Mouse (Mus musculus) CH12.LX (cell line): ENCODE results near the gene Gm20388. TPM values are rescaled to one million over a fixed set of nuclear protein-coding genes. Genes with fewer than 3 reads are reported as not detected.

ENCODE experiments used
- DNase-seq: peaks from one replicate; pipeline ENCODE4 v3.0.0-alpha.2; 2013; ENCODE audit errors: extremely low read depth
- H3K27ac ChIP-seq: 2 replicates; pipeline ENCODE4 v1.5.1; 2012; ENCODE audit warnings: low read depth, mild to moderate bottlenecking, control low read depth, moderate library complexity; ENCODE audit not compliant: insufficient read depth
- H3K27me3 ChIP-seq: replicated peaks from 2 replicates; pipeline ENCODE3; 2012; ENCODE audit warnings: inconsistent platforms
- H3K36me3 ChIP-seq, 2 experiments: replicated peaks in 1 of 2; 2 replicates each; pipeline versions ENCODE3 to v1.6.1; 2012; ENCODE audit warnings: inconsistent platforms in 1 of 2, low read length in 1 of 2, mild to moderate bottlenecking in 1 of 2, mixed read lengths in 1 of 2, moderate library complexity in 1 of 2; ENCODE audit not compliant: control insufficient read depth in 1 of 2, insufficient read depth in 1 of 2
- H3K4me1 ChIP-seq, 2 experiments: 2 replicates each; pipeline ENCODE4 v1.6.1; 2012; ENCODE audit warnings: inconsistent platforms in 1 of 2, moderate library complexity in 1 of 2; ENCODE audit not compliant: insufficient read depth in 2 of 2, control insufficient read depth in 1 of 2
- H3K4me2 ChIP-seq: 2 replicates; pipeline ENCODE4 v1.6.1; 2012; ENCODE audit warnings: low read depth, mild to moderate bottlenecking, control low read depth; ENCODE audit not compliant: poor library complexity, insufficient read depth, severe bottlenecking
- H3K4me3 ChIP-seq, 3 experiments: fragments of 150-350 bp in 1 of 3; sonication (generic) in 1 of 3; replicated peaks in 1 of 3; 2 replicates each; pipeline versions ENCODE3 to v1.5.1; 2011 to 2012; ENCODE audit warnings: low read depth in 2 of 3, low read length in 2 of 3, mild to moderate bottlenecking in 2 of 3, moderate library complexity in 2 of 3, control low read depth in 1 of 3, improper control_type of control experiment in 1 of 3, inconsistent platforms in 1 of 3, mixed read lengths in 1 of 3; ENCODE audit not compliant: poor library complexity in 1 of 3
- H3K79me2 ChIP-seq: replicated peaks from 2 replicates; pipeline ENCODE4 v1.6.1; 2012; ENCODE audit warnings: mild to moderate bottlenecking, moderate library complexity; ENCODE audit not compliant: control insufficient read depth, poor library complexity, insufficient read depth, severe bottlenecking; ENCODE audit errors: extremely low read depth
- H3K9ac ChIP-seq: 2 replicates; pipeline ENCODE4 v1.6.1; 2012; ENCODE audit warnings: low read depth, mild to moderate bottlenecking, control low read depth, moderate library complexity; ENCODE audit not compliant: insufficient read depth
- H3K9me3 ChIP-seq: replicated peaks from 2 replicates; pipeline ENCODE3; 2012; ENCODE audit warnings: low read length, inconsistent platforms, mixed read lengths
- CHD1 ChIP-seq: IDR thresholded peaks from 2 replicates; pipeline ENCODE4 v1.6.1; 2012; ENCODE audit warnings: low read depth, low read length, improper control_type of control experiment, inconsistent platforms
- CHD2 ChIP-seq: IDR thresholded peaks from 2 replicates; pipeline ENCODE4 v1.6.1; 2011; ENCODE audit warnings: low read length, improper control_type of control experiment
- CTCF ChIP-seq, 2 experiments: IDR thresholded peaks in 1 of 2; conservative IDR thresholded peaks in 1 of 2; 2 replicates each; pipeline ENCODE4 v1.5.1; 2011 to 2012; ENCODE audit warnings: low read depth in 2 of 2, low read length in 2 of 2, improper control_type of control experiment in 1 of 2, inconsistent platforms in 1 of 2, mild to moderate bottlenecking in 1 of 2, moderate library complexity in 1 of 2
- E2F4 ChIP-seq: IDR thresholded peaks from 2 replicates; pipeline ENCODE4 v1.6.1; 2011; ENCODE audit warnings: low read depth, low read length, improper control_type of control experiment; ENCODE audit not compliant: insufficient replicate concordance
- ELF1 ChIP-seq: IDR thresholded peaks from 2 replicates; pipeline ENCODE4 v1.6.1; 2014; ENCODE audit warnings: low read depth, mild to moderate bottlenecking, inconsistent platforms, low read length, improper control_type of control experiment
- ETS1 ChIP-seq: conservative IDR thresholded peaks from 2 replicates; pipeline ENCODE4 v1.6.1; 2012; ENCODE audit warnings: low read depth, mild to moderate bottlenecking, inconsistent platforms, low read length, improper control_type of control experiment, moderate library complexity
- GABPA ChIP-seq: IDR thresholded peaks from 2 replicates; pipeline ENCODE4 v1.6.1; 2012; ENCODE audit warnings: low read depth, low read length, improper control_type of control experiment, inconsistent platforms; ENCODE audit not compliant: insufficient replicate concordance
- JUND ChIP-seq: conservative IDR thresholded peaks from 2 replicates; pipeline ENCODE4 v1.6.1; 2011; ENCODE audit warnings: low read depth, low read length, improper control_type of control experiment
- KAT2A ChIP-seq: IDR thresholded peaks from 2 replicates; pipeline ENCODE4 v1.6.1; 2012; ENCODE audit warnings: low read length, improper control_type of control experiment, inconsistent platforms; ENCODE audit not compliant: insufficient replicate concordance
- MEF2A ChIP-seq: IDR thresholded peaks from 2 replicates; pipeline ENCODE4 v1.6.1; 2014; ENCODE audit warnings: low read depth, mild to moderate bottlenecking, inconsistent platforms, low read length, improper control_type of control experiment, borderline replicate concordance
- NELFE ChIP-seq: IDR thresholded peaks from 2 replicates; pipeline ENCODE4 v1.6.1; 2011; ENCODE audit warnings: low read depth, low read length, improper control_type of control experiment
- NRF1 ChIP-seq: IDR thresholded peaks from 2 replicates; pipeline ENCODE4 v1.6.1; 2014; ENCODE audit warnings: low read depth, mild to moderate bottlenecking, inconsistent platforms, low read length, improper control_type of control experiment, moderate library complexity
- PAX5 ChIP-seq: IDR thresholded peaks from 2 replicates; pipeline ENCODE4 v1.6.1; 2012; ENCODE audit warnings: low read length, inconsistent platforms, mixed read lengths
- POLR2A ChIP-seq: IDR thresholded peaks from 2 replicates; pipeline ENCODE4 v1.6.1; 2011; ENCODE audit warnings: low read depth, mild to moderate bottlenecking, improper control_type of control experiment, low read length
- POLR2AphosphoS2 ChIP-seq: IDR thresholded peaks from 2 replicates; pipeline ENCODE4 v1.6.1; 2011; ENCODE audit warnings: low read depth, low read length, improper control_type of control experiment
- SIN3A ChIP-seq: IDR thresholded peaks from 2 replicates; pipeline ENCODE4 v1.6.1; 2012; ENCODE audit warnings: low read length, improper control_type of control experiment, inconsistent platforms
- TCF12 ChIP-seq: IDR thresholded peaks from 2 replicates; pipeline ENCODE4 v1.6.1; 2014; ENCODE audit warnings: low read depth, mild to moderate bottlenecking, inconsistent platforms, low read length, improper control_type of control experiment
- UBTF ChIP-seq: IDR thresholded peaks from 2 replicates; pipeline ENCODE4 v1.6.1; 2012; ENCODE audit warnings: low read depth, mild to moderate bottlenecking, inconsistent platforms, low read length, improper control_type of control experiment, moderate library complexity
- USF1 ChIP-seq: IDR thresholded peaks from 2 replicates; pipeline ENCODE4 v1.6.1; 2014; ENCODE audit warnings: low read depth, mild to moderate bottlenecking, inconsistent platforms, low read length, improper control_type of control experiment
- ZC3H11A ChIP-seq: IDR thresholded peaks from 2 replicates; pipeline ENCODE4 v1.6.1; 2012; ENCODE audit warnings: low read depth, mild to moderate bottlenecking, inconsistent platforms, low read length, improper control_type of control experiment
- ZKSCAN1 ChIP-seq: IDR thresholded peaks from 2 replicates; pipeline ENCODE4 v1.6.1; 2012; ENCODE audit warnings: low read depth, inconsistent platforms, low read length, improper control_type of control experiment, borderline replicate concordance
- ZMIZ1 ChIP-seq: IDR thresholded peaks from 2 replicates; pipeline ENCODE4 v1.6.1; 2012; ENCODE audit warnings: low read depth, mild to moderate bottlenecking, inconsistent platforms, low read length, improper control_type of control experiment
- dilution Hi-C: fragments of 300-500 bp; cut with MboI; formaldehyde crosslinking; loops from 2 replicates; pipeline ENCODE4 v1.14.3; 2020; ENCODE audit warnings: low sequenced_read_pairs; ENCODE audit not compliant: extremely low pct_unique_long_range_greater_than_20kb, extremely low pct_ligation_motif_present
- in situ Hi-C: fragments of 300-500 bp; cut with MboI; formaldehyde crosslinking; loops from 3 replicates; pipeline ENCODE4 v1.14.3; 2019; ENCODE audit warnings: low sequenced_read_pairs, low pct_ligation_motif_present, low pct_unique_long_range_greater_than_20kb, mixed read lengths
- polyA plus RNA-seq: library from polyadenylated mRNA; unstranded; fragments of >175 nt; gene quantifications from 2 replicates; pipeline ENCODE4 v1.2.1, GENCODE M21; 2012; ENCODE audit warnings: low read depth; ENCODE audit not compliant: insufficient read length
- total RNA-seq, 2 experiments: library from RNA; depleted of rRNA; stranded (reverse); fragments of 300-350 nt in 1 of 2; fragments of >200 nt in 1 of 2; gene quantifications; 2 replicates each; pipeline ENCODE4 v1.2.3; 2012 to 2014

Gm20388 gene
- total and polyA plus RNA-seq, 3 experiments = 14.8 to 26.3 (median 22.2) TPM

DNA sequence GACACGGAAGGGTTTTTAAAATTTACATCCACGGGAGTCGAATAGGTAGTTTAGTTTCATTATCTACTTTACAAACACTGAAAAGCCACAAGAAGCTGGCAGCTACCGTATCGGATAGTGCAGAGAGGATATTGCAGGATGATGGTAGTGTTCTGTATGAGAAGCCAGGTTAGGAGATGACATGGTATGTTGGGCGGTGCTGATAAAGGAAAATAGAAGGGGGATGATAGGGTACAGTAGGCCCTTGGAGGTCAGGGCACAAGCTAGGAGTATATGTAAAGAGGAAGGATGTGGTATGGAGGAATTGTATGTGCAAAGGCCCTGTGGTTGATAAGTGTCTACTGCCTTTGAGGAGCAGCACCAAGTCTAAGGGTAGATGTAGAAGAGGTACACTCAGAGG, 3543.9 kb downstream of the Gm20388 start:
- Histone ChIP-seq H3K4me1 (peaks cover 0 to 3% of the 10 kb centered on the region in 2 experiments; a peak in 1 of 4 replicates), H3K9ac (no peak overlapping the region), H3K36me3 (peaks cover 44 to 82% of the 10 kb centered on the region in 2 experiments), H3K79me2 (no peaks in the 10 kb centered on the region), H3K9me3 (no peaks in the 10 kb centered on the region), H3K4me3 (no peak overlapping the region), H3K27ac (no peak overlapping the region), H3K4me2 (no peak overlapping the region), H3K27me3 (no peaks in the 10 kb centered on the region)
- no peak for TF ChIP-seq KAT2A
- no peak for TF ChIP-seq GABPA
- no peak for TF ChIP-seq ZKSCAN1
- no peak for TF ChIP-seq ZMIZ1
- TF ChIP-seq NELFE = no peak
- TF ChIP-seq POLR2A = no peak
- no peak for TF ChIP-seq SIN3A
- no peak for TF ChIP-seq POLR2AphosphoS2
- no peak for TF ChIP-seq PAX5
- no peak for TF ChIP-seq USF1
- dilution Hi-C loops (no loop called here), in situ Hi-C loops (no loop called here)
- no peak for DNase-seq

GRCm38 (mm10) chr8:123463651-123464050, 3553.0 kb downstream of the Gm20388 start:
- no peak overlapping the region for H3K9ac ChIP-seq
- in situ Hi-C loops = no loop called here
- no peak for TF ChIP-seq CHD2
- TF ChIP-seq MEF2A = no peak
- no peak for TF ChIP-seq JUND
- no peak for TF ChIP-seq ZC3H11A
- no peak for TF ChIP-seq ELF1
- TF ChIP-seq UBTF = no peak
- no peak for TF ChIP-seq ETS1
- no peak for TF ChIP-seq POLR2AphosphoS2
- TF ChIP-seq E2F4 = no peak
- TF ChIP-seq TCF12 = no peak
- no peak for TF ChIP-seq CTCF (conservative IDR thresholded peaks at IDR 0.05 in 1 of 2, IDR thresholded peaks at IDR 0.05 in 1 of 2; ENCODE audit: low read depth in 2 of 2, low read length in 2 of 2)
- no peak for TF ChIP-seq CHD1
- no peak for TF ChIP-seq KAT2A
- no peak for TF ChIP-seq NRF1
- TF ChIP-seq PAX5 = no peak
- TF ChIP-seq, all 38 proteins: peak for 0
- Histone ChIP-seq H3K27ac (no peak overlapping the region), H3K27me3 (no peaks in the 10 kb centered on the region), H3K79me2 (no peaks in the 10 kb centered on the region), H3K4me1 (peaks cover 2 to 5% of the 10 kb centered on the region in 2 experiments; a peak in 3 of 4 replicates), H3K9me3 (peaks cover 5% of the 10 kb centered on the region), H3K36me3 (peaks cover 16 to 47% of the 10 kb centered on the region in 2 experiments), H3K4me3 (no peak overlapping the region), H3K4me2 (no peak overlapping the region)
- dilution Hi-C loops = no loop called here
- no peak for DNase-seq
